Mouse (Mus musculus) forebrain, embryonic 15.5 days (tissue): Measurements from ENCODE around the gene Fam89b. TPM values are rescaled to one million over a fixed set of nuclear protein-coding genes. Genes with fewer than 3 reads are reported as not detected.
A peak's percentile ranks its signal among the peaks of the same experiment; 100 is the strongest.

Experiments
- ATAC-seq: fragments of 200-750 bp; cut with Nextera tagmentation; replicated peaks from 2 replicates; pipeline ENCODE4 v1.8.0; 2017; ENCODE audit warnings: mild to moderate bottlenecking, moderate TSS enrichment, moderate library complexity
- H3K27ac ChIP-seq: fragments of 300-500 bp; sonication (generic); replicated peaks from 2 replicates; pipeline ENCODE4 v1.5.1; 2015; ENCODE audit warnings: mild to moderate bottlenecking, inconsistent platforms
- H3K27me3 ChIP-seq: fragments of 300-500 bp; sonication (generic); 2 replicates; pipeline ENCODE4 v1.6.1; 2015; ENCODE audit warnings: inconsistent platforms
- H3K36me3 ChIP-seq: fragments of 300-500 bp; sonication (generic); 2 replicates; pipeline ENCODE4 v1.6.1; 2015; ENCODE audit warnings: mild to moderate bottlenecking, inconsistent platforms
- H3K4me1 ChIP-seq: fragments of 300-500 bp; sonication (generic); 2 replicates; pipeline ENCODE4 v1.6.1; 2015; ENCODE audit warnings: inconsistent platforms
- H3K4me2 ChIP-seq: fragments of 300-500 bp; sonication (generic); replicated peaks from 2 replicates; pipeline ENCODE4 v1.6.1; 2015; ENCODE audit warnings: mild to moderate bottlenecking, inconsistent platforms
- H3K4me3 ChIP-seq: fragments of 300-500 bp; sonication (generic); 2 replicates; pipeline ENCODE4 v1.5.1; 2015; ENCODE audit warnings: mild to moderate bottlenecking, inconsistent platforms
- H3K9ac ChIP-seq: fragments of 300-500 bp; sonication (generic); replicated peaks from 2 replicates; pipeline ENCODE4 v1.6.1; 2015; ENCODE audit warnings: mild to moderate bottlenecking, inconsistent platforms
- H3K9me3 ChIP-seq: fragments of 300-500 bp; sonication (generic); 2 replicates; pipeline ENCODE4 v1.6.1; 2016; ENCODE audit warnings: inconsistent platforms
- WGBS: fragments of 180-500 bp; shearing (Covaris S2); methylation state at CpG from one replicate; pipeline ENCODE4 v1.1.7; 2015; ENCODE audit warnings: mixed read lengths; 5-methylcytosine and 5-hydroxymethylcytosine counted together
- polyA plus RNA-seq: library from polyadenylated mRNA; unstranded; fragments of >200 nt; fragmentation: Nextera tagmentation; extraction: Ambion mirVana; gene quantifications from 2 replicates; pipeline ENCODE4 v1.2.1, GENCODE M21; 2015

Fam89b gene
- polyA plus RNA-seq, 1 experiment from 2014 or later, result 190 TPM

DNA sequence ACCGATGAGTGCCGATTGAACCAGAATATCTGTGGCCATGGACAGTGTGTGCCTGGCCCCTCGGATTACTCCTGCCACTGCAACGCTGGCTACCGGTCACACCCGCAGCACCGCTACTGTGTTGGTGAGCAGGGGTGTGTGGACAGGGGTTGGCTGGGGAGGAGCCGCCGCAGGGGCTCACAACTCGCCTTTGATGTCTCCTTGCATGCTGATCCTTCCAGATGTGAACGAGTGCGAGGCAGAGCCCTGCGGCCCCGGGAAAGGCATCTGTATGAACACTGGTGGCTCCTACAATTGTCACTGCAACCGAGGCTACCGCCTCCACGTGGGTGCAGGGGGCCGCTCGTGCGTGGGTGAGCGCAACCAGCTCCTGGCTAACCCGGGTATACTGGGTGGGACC, 21.5 kb upstream of the Fam89b start:
- 13% methylated on average over 22 of the region's 22 CpGs for WGBS
- no peak for ATAC-seq
- Histone ChIP-seq H3K9me3 (no peaks in the 10 kb centered on the region), H3K27ac (no peak overlapping the region), H3K4me3 (no peak overlapping the region), H3K36me3 (no peaks in the 10 kb centered on the region), H3K4me1 (peaks cover 19% of the 10 kb centered on the region), H3K4me2 (no peak overlapping the region), H3K27me3 (peaks cover 27% of the 10 kb centered on the region), H3K9ac (no peak overlapping the region)

DNA sequence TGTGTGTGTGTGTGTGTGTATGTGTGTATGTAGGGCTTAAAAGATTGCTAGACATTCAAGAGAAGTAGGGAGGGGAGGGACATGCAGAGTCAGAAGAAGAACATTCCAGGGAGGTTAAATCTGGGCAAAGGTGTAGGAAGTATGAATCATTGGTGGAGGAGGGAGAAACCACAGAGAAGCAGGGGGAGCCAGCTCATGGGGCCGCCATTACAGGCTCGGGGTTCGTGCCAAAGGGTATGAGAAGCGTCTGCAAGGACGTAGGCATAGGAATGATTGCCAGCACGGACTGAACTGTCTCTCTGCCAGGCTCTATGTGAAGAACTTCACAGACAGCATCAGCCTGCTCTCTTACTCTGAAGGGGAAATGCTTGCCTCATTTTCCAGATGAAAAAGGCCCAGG, 20.0 kb upstream of the Fam89b start:
- Histone ChIP-seq H3K27ac (no peak overlapping the region), H3K36me3 (no peaks in the 10 kb centered on the region), H3K9ac (no peak overlapping the region), H3K9me3 (no peaks in the 10 kb centered on the region), H3K4me3 (no peak overlapping the region), H3K27me3 (peaks cover 28% of the 10 kb centered on the region), H3K4me1 (peaks cover 29% of the 10 kb centered on the region), H3K4me2 (no peak overlapping the region)
- 80% methylated on average over 6 of the region's 6 CpGs for WGBS
- no peak for ATAC-seq

DNA sequence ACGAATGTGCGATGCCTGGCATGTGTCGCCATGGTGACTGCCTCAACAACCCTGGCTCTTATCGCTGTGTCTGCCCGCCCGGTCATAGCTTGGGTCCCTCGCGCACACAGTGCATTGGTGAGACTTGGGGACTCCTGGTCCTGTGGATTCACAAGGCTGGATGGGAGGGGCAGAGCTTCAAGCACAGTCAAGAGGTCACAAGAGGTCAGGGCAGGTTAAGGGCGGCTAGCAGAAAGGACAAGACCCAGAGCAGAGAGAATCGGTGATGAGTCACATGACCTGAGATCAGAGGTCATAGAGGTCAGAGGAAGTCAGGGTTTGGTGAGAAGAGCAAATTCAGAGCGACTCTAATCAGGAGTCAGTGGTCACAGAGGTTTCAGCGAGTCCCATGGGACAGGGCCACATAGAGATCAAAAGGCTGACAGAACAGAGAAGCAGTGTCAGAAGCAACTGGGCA, 17.5 kb upstream of the Fam89b start:
- no peak overlapping the region for H3K9ac ChIP-seq
- no peaks in the 10 kb centered on the region for H3K9me3 ChIP-seq
- no peak for ATAC-seq
- no peak overlapping the region for H3K4me3 ChIP-seq
- H3K36me3 ChIP-seq, result no peaks in the 10 kb centered on the region
- H3K27ac ChIP-seq, result no peak overlapping the region
- 40% methylated on average over 12 of the region's 12 CpGs for WGBS
- H3K27me3 ChIP-seq, result peaks cover 29% of the 10 kb centered on the region
- H3K4me2 ChIP-seq, result no peak overlapping the region
- peaks cover 49% of the 10 kb centered on the region for H3K4me1 ChIP-seq

DNA sequence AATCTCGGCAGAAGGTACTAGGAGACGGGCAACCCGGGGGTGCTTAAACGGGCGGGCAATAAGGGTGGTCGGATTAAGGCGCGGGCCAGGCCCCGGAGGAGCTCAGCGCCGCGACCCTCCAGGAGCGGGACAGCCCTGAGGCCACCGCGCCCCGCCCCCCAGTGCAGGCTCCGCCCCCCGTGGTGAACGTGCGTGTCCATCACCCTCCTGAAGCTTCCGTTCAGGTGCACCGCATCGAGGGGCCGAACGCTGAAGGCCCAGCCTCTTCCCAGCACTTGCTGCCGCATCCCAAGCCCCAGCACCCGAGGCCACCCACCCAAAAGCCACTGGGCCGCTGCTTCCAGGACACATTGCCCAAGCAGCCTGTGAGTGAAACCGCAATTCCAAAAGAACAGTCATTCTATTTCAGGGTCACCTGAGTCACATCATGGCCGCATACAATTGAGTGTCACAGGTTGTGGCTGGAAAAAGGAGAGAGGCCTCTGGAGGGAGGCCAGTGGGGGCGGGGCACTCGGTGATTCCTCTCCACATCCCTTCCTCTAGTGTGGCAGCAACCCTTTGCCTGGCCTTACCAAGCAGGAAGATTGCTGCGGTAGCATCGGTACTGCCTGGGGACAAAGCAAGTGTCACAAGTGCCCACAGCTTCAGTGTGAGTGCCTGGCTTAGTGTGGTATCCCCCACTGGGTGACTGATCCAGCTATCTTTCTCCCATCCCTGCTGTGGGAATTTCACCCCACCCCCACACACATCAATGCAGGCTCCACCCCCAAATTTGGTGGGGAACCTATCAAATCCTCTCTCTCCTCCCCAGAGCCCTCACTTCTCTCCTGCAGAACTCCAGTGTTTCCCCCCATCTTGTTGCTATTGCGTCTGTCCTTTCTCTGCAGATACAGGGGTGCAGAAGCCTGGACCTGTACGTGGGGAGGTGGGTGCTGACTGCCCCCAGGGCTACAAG, 16.6 kb upstream of the Fam89b start:
- no peaks in the 10 kb centered on the region for H3K9me3 ChIP-seq
- peak overlapping the region; percentile 21 for H3K4me3 ChIP-seq
- WGBS, result 4% methylated on average over 35 of the region's 36 CpGs
- peak overlapping the region; percentile 10 for H3K9ac ChIP-seq
- peak overlapping the region; percentile 46 for H3K4me2 ChIP-seq
- no peaks in the 10 kb centered on the region for H3K36me3 ChIP-seq
- peaks cover 49% of the 10 kb centered on the region for H3K4me1 ChIP-seq
- H3K27me3 ChIP-seq, result peaks cover 24% of the 10 kb centered on the region
- ATAC-seq, result no peak
- H3K27ac ChIP-seq, result no peak overlapping the region

DNA sequence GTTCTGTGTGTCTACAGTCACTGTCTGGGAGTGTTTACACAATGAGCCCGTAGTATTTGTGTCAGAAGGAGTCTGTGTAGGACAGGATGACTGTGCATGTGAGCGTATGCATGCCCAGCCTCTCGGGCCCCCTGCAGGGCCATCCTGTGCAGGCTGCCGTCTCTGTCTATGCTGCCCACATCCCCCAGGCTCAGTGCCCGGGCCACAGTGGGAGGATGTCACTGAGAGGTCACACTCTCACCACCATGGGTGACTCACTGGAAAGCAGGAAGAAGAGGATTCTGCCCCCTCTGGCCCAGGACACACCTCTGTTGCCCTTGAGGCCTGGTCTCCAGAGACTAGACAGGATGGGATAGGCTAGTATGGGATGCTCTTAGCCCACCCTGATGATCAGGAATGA, 14.1 kb upstream of the Fam89b start:
- ATAC-seq, result no peak
- no peak overlapping the region for H3K4me2 ChIP-seq
- H3K4me1 ChIP-seq, result peaks cover 58% of the 10 kb centered on the region
- no peaks in the 10 kb centered on the region for H3K9me3 ChIP-seq
- no peaks in the 10 kb centered on the region for H3K36me3 ChIP-seq
- 53% methylated on average over 5 of the region's 5 CpGs for WGBS
- H3K27me3 ChIP-seq, result peaks cover 13% of the 10 kb centered on the region
- H3K27ac ChIP-seq, result no peak overlapping the region
- H3K9ac ChIP-seq, result no peak overlapping the region
- no peak overlapping the region for H3K4me3 ChIP-seq

DNA sequence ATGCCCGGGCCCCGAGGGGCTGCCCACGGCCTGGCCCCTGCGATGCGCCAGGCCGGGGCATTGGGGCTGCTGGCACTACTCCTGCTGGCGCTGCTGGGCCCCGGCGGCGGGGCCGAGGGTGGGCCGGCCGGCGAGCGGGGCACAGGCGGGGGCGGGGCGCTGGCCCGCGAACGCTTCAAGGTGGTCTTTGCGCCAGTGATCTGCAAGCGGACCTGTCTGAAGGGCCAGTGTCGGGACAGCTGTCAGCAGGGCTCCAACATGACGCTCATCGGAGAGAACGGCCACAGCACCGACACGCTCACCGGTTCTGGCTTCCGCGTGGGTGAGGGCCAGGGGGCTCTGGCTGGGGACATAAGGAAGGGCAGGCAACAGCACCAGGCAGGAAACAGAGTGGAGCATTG, 12.8 kb upstream of the Fam89b start:
- no peaks in the 10 kb centered on the region for H3K9me3 ChIP-seq
- H3K27me3 ChIP-seq, result peaks cover 13% of the 10 kb centered on the region

DNA sequence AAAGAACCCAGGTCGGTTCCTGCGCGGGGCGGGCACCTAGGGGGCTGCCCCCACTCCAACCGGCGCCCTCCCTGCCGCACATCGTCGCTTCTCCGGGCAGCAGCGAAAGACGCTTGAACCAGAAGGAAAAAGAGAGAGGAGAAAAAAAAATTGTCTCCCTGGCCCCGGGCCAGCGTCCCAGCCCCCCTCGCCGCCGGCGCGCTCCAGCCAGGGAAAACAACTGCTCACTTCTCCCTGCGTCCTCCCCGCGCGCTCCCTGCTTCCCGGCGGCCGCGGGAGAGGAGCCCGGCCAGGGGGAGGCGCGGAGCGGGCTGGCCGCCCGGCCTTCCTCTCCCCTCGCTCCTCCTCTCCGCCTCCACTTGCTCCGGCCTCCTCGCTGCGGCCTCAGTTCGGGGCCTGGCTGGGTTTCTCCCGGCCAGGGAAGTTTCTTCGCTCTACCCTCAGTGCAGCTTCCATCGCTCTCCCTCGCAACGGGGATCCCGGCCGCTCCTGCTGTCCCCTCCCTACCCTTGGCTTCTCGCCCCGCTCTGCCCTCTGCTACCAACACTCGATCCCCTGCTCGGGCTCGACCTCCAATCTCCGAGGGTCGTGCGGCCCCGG, 12.3 kb upstream of the Fam89b start:
- Histone ChIP-seq H3K27ac (peak overlapping the region; percentile 90), H3K36me3 (no peaks in the 10 kb centered on the region), H3K9me3 (no peaks in the 10 kb centered on the region), H3K27me3 (peaks cover 13% of the 10 kb centered on the region), H3K9ac (peak overlapping the region; percentile 87), H3K4me2 (peak overlapping the region; percentile 99), H3K4me3 (peak overlapping the region; percentile 68), H3K4me1 (peaks cover 58% of the 10 kb centered on the region)
- peak; percentile 75 for ATAC-seq
- under 1% methylated on average over 53 of the region's 55 CpGs for WGBS

More for the DNA sequence above, 12.8 kb upstream of the Fam89b start:
- Histone ChIP-seq H3K4me1 (peaks cover 58% of the 10 kb centered on the region), H3K4me2 (peak overlapping the region; percentile 99), H3K27ac (peak overlapping the region; percentile 90), H3K4me3 (peak overlapping the region; percentile 68), H3K9ac (peak overlapping the region; percentile 87), H3K36me3 (no peaks in the 10 kb centered on the region)
- peak; percentile 36 for ATAC-seq
- WGBS, result under 1% methylated on average over 32 of the region's 32 CpGs

DNA sequence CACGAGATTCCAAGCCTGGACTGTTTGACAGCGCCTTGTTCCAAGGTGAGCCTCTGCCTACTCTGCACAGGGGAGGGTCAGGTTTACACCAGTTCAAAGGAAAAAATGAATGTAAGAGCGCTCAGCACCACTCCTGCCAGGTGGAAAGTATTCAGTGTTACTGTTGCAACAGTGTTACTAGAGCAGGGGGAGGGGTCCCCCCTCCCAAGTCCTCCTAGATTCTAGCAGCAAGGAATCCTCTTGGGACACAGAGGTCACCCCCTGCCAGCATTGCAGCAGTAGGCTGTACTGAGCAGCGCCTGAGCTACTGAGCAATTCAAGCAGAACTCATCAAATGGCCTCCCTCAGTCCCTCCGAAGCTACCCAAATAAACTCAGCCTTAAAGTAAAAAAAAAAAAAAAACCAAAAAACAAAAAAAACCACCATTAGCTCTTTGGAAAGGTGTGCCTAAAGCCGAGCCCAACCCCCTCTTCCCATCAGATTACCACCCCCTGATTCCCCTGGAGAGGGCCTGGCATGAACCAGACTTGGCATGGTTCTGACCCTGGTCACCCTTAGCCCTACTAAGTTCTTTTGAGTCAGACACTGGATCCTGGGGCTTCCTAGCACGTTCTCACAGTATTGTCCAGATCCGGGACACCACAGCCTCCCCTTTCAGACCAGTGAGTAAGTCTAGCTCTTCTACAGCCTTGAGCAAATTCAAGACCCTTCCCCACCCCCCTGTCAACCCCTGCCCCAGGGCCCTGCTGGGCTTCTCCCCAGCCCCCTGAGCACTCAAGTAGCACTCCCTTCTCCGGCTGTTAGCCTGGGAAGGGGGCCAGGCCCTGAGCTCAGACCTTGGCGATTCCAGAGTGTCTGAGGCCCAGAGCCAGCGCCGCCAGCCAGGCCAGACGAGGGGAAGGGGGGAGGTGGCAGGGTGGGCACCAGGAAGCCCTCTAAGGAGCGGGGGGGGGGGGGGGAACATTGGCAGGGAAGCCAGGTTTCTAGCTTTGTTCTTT, 11.2 kb upstream of the Fam89b start, which contains the start of gene Ltbp3:
Gene Ltbp3 (plus strand): TSS at position 585 of the 998 bp plus-strand sequence.
- H3K36me3 ChIP-seq, result no peaks in the 10 kb centered on the region
- H3K9me3 ChIP-seq, result no peaks in the 10 kb centered on the region
- H3K27ac ChIP-seq, result peak within 1 kb of the TSS; percentile 90
- peak; percentile 79 for ATAC-seq
- peak within 1 kb of the TSS; percentile 68 for H3K4me3 ChIP-seq
- H3K4me2 ChIP-seq, result peak within 1 kb of the TSS; percentile 99
- peaks cover 13% of the 10 kb centered on the region for H3K27me3 ChIP-seq
- 7% methylated on average over 13 of the region's 14 CpGs for WGBS
- peak within 1 kb of the TSS; percentile 87 for H3K9ac ChIP-seq
- peaks cover 47% of the 10 kb centered on the region for H3K4me1 ChIP-seq

DNA sequence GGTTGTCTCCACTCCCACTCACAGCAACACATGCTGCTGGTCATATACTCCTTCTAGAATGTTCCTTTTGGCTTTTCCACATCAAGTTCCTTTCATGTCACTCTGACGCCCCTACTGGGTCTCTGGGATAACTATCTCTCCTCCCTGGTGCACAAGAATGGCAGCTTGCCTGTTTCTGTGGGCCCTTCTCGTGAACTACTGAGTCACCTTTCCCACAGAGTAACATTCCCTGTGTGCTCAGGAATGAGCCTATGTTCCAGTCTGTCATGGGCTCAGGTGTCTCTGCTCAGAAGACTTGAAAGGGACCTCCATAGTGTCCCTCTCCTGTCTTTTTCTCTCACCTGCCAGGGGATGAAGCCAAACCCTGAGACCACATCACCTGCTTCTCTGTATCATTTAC, 10.0 kb upstream of the Fam89b start:
- ATAC-seq, result no peak
- Histone ChIP-seq H3K27ac (no peak overlapping the region), H3K4me2 (no peak overlapping the region), H3K4me3 (no peak overlapping the region), H3K4me1 (peaks cover 40% of the 10 kb centered on the region), H3K27me3 (peaks cover 3% of the 10 kb centered on the region; the same call in 1 of the 2 replicates), H3K9me3 (no peaks in the 10 kb centered on the region), H3K36me3 (no peaks in the 10 kb centered on the region), H3K9ac (no peak overlapping the region)
- WGBS, result 72% methylated on average over 2 of the region's 2 CpGs

DNA sequence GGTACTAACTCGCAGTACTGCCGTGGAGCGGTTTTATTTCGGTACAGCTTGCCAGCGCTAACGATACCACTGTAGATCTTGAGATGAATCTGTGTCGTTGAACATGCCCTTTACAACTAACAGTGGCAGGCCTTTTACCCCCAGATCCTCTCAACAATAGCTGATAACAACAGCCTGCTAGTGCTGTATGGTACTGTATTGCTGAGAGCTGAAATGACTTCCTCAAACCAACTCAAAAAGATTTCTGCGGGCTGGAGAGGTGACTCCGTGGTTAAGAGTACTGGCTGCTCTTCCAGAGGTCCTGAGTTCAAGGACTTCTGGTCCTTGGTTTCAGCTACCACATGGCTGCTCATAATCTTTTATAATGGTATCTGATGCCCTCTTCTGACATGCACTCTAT, 4.9 kb upstream of the Fam89b start:
- 83% methylated on average over 9 of the region's 9 CpGs for WGBS
- Histone ChIP-seq H3K9me3 (no peaks in the 10 kb centered on the region), H3K36me3 (no peaks in the 10 kb centered on the region), H3K4me1 (peaks cover 23% of the 10 kb centered on the region), H3K27ac (no peak overlapping the region), H3K9ac (no peak overlapping the region), H3K4me2 (no peak overlapping the region), H3K27me3 (no peaks in the 10 kb centered on the region), H3K4me3 (no peak overlapping the region)
- no peak for ATAC-seq

DNA sequence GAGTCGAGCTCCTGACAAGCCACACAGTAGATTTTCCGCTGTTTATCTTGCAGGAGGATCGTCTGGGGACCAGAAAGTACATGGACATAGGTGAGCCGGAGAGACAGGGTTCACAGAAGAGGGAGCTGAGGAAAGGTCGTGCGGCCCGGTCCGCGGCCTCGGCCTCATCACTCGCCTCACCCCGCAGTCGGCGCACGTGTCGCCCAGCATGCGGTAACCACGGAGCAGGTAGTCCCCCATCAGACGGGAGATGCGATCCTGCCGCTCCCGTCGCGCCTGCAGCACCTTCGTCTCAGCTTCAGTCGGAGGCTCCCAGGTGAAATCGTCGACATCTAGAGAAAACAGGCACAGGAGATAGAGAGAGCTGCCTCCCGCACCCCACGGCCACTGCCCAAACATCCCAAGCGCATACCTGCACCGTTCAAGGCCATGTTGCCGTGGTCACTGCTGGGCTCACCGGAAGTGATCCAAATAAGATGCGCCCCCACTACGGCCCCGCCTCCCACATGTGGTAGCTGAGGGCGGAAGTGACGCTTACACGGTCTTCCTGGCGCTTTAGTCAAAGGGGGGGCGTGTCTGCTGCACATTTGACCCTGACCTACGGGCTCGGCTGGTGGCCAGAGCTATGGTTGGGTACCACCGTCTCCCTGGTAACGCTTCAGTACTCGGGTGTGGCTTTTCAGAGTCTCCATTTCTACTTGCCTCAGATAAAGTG, 2.0 kb upstream of the Fam89b start:
- peaks cover 47% of the 10 kb centered on the region for H3K4me1 ChIP-seq
- H3K27me3 ChIP-seq, result no peaks in the 10 kb centered on the region
- H3K4me3 ChIP-seq, result peak overlapping the region; percentile 58
- H3K9ac ChIP-seq, result peak overlapping the region; percentile 61
- no peaks in the 10 kb centered on the region for H3K9me3 ChIP-seq
- ATAC-seq, result peak; percentile 83
- H3K4me2 ChIP-seq, result peak overlapping the region; percentile 93
- peak overlapping the region; percentile 59 for H3K27ac ChIP-seq
- H3K36me3 ChIP-seq, result no peaks in the 10 kb centered on the region
- WGBS, result under 1% methylated on average over 47 of the region's 47 CpGs
